Mouse (Mus musculus) intestine, embryonic 16.5 days (tissue): ENCODE measurements at regions not wholly inside any gene's neighbourhood (a gene's known extent, or its start where the extent isn't known, plus 50 kb on each side); places are given as distances from the start of the nearest gene placed in this dataset.

Source experiments
- ATAC-seq: fragments of 200-750 bp; cut with Nextera tagmentation; 2 replicates; pipeline ENCODE4 v1.8.0; 2017; ENCODE audit warnings: moderate TSS enrichment, moderate library complexity
- H3K27ac ChIP-seq: fragments of 300-500 bp; sonication (generic); 2 replicates; pipeline ENCODE4 v1.5.1; 2014; ENCODE audit warnings: mild to moderate bottlenecking, low read length
- H3K27me3 ChIP-seq: fragments of 300-500 bp; sonication (generic); replicated peaks from 2 replicates; pipeline ENCODE4 v1.6.1; 2014; ENCODE audit warnings: low read length, control low read depth, mixed read lengths; ENCODE audit not compliant: control insufficient read depth, insufficient read depth
- H3K36me3 ChIP-seq: fragments of 300-500 bp; sonication (generic); 2 replicates; pipeline ENCODE4 v1.6.1; 2014; ENCODE audit warnings: low read length, control low read depth; ENCODE audit not compliant: control insufficient read depth, insufficient read depth
- H3K4me1 ChIP-seq: fragments of 300-500 bp; sonication (generic); 2 replicates; pipeline ENCODE4 v1.6.1; 2014; ENCODE audit warnings: low read length, control low read depth, mixed read lengths; ENCODE audit not compliant: control insufficient read depth, insufficient read depth
- H3K4me2 ChIP-seq: fragments of 300-500 bp; sonication (generic); 2 replicates; pipeline ENCODE4 v1.6.1; 2014; ENCODE audit warnings: low read depth, low read length, control low read depth
- H3K4me3 ChIP-seq: fragments of 300-500 bp; sonication (generic); 2 replicates; pipeline ENCODE4 v1.5.1; 2014; ENCODE audit warnings: mild to moderate bottlenecking, low read length
- H3K9ac ChIP-seq: fragments of 300-500 bp; sonication (generic); 2 replicates; pipeline ENCODE4 v1.6.1; 2014; ENCODE audit warnings: low read depth, low read length
- H3K9me3 ChIP-seq: fragments of 300-500 bp; sonication (generic); 2 replicates; pipeline ENCODE4 v1.6.1; 2016; ENCODE audit warnings: low read length, control low read depth; ENCODE audit not compliant: control insufficient read depth
- WGBS: fragments of 180-500 bp; shearing (Covaris S2); extraction: QIAGEN DNeasy Blood & Tissue Kit; methylation state at CpG from one replicate; pipeline ENCODE4 v1.1.7; 2014; 5-methylcytosine and 5-hydroxymethylcytosine counted together

GRCm38 (mm10) chr5:148647644-148648043, 95.1 kb upstream of the Ubl3 start:
- H3K4me1 ChIP-seq: peaks cover 17% of the 10 kb centered on the region; the same call in 1 of the 2 replicates
- no peak for ATAC-seq
- no peaks in the 10 kb centered on the region for H3K27me3 ChIP-seq
- no peaks in the 10 kb centered on the region for H3K9me3 ChIP-seq
- no peaks in the 10 kb centered on the region for H3K36me3 ChIP-seq
- H3K4me2 ChIP-seq: no peak overlapping the region
- H3K4me3 ChIP-seq: no peak overlapping the region
- 48% methylated on average over 2 of the region's 2 CpGs for WGBS
- no peak overlapping the region for H3K27ac ChIP-seq
- no peak overlapping the region for H3K9ac ChIP-seq

GRCm38 (mm10) chr5:148645772-148646171, 93.2 kb upstream of the Ubl3 start:
- H3K9ac ChIP-seq: no peak overlapping the region
- H3K4me1 ChIP-seq: peaks cover 17% of the 10 kb centered on the region; the same call in 1 of the 2 replicates
- H3K27me3 ChIP-seq: no peaks in the 10 kb centered on the region
- no peaks in the 10 kb centered on the region for H3K36me3 ChIP-seq
- no peak for ATAC-seq
- no peak overlapping the region for H3K4me2 ChIP-seq
- peak overlapping the region; percentile 58 for H3K27ac ChIP-seq
- no peak overlapping the region for H3K4me3 ChIP-seq
- no peaks in the 10 kb centered on the region for H3K9me3 ChIP-seq
- 64% methylated on average over 4 of the region's 4 CpGs for WGBS

DNA sequence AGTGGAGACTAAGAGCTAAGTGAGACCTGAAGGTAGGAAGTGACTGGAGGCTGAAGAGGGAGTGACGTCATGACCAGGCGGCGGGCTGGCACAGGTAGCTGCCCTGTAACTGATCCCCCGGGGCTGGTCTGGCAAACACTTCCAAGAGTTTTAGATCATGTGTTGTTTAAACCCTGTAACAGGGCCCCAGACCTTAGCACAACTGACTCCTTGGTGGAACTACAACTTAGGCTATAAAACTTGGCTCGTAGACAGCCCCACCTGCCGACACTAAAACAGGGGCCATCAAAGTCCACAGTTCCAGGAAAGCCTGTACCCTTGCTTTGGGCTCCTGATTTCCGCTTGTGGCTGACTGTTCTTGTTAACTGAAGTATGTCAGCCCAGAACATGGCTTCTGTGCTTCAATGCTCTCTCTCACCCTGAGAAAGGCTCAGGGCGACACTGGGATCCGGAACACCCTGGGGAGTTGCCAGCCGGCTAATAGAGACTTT, 92.6 kb upstream of the Ubl3 start:
- H3K27me3 ChIP-seq: no peaks in the 10 kb centered on the region
- no peak overlapping the region for H3K4me3 ChIP-seq
- no peak overlapping the region for H3K9ac ChIP-seq
- H3K4me2 ChIP-seq: no peak overlapping the region
- H3K9me3 ChIP-seq: no peaks in the 10 kb centered on the region
- WGBS: 55% methylated on average over 10 of the region's 10 CpGs
- peaks cover 17% of the 10 kb centered on the region; the same call in 1 of the 2 replicates for H3K4me1 ChIP-seq
- ATAC-seq: peak; percentile 94
- peak overlapping the region; percentile 58 for H3K27ac ChIP-seq
- no peaks in the 10 kb centered on the region for H3K36me3 ChIP-seq

DNA sequence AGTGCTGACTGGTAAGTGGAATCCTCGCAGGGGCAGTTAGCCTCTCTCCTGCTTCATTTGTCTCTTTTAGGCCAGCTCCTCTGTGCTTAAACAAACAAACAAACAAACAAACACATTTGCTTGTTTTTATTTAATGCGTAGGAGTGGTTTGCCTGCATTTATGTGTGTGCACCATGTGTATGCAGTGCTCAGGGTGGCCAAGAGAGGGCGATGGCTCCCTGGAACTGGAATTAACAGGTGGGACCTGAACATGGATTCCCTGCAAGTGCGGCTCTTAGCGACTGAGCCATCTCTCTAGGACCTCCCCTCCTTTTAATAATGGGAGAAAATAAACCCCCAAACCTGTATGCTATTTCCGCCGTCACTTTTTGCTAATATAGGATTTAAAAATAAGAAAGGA, 91.8 kb upstream of the Ubl3 start:
- Histone ChIP-seq H3K27ac (no peak overlapping the region), H3K27me3 (no peaks in the 10 kb centered on the region), H3K4me2 (no peak overlapping the region), H3K9me3 (no peaks in the 10 kb centered on the region), H3K4me1 (peaks cover 17% of the 10 kb centered on the region; the same call in 1 of the 2 replicates), H3K9ac (no peak overlapping the region), H3K4me3 (no peak overlapping the region), H3K36me3 (no peaks in the 10 kb centered on the region)
- no peak for ATAC-seq
- 95% methylated on average over 7 of the region's 7 CpGs for WGBS

- no peaks in the 10 kb centered on the region for H3K36me3 ChIP-seq
- H3K4me1 ChIP-seq: peaks cover 10% of the 10 kb centered on the region; the same call in 1 of the 2 replicates
- no peak for ATAC-seq
- H3K9me3 ChIP-seq: no peaks in the 10 kb centered on the region
- 49% methylated on average over 15 of the region's 15 CpGs for WGBS
- H3K4me2 ChIP-seq: no peak overlapping the region
- no peak overlapping the region for H3K27ac ChIP-seq
- no peak overlapping the region for H3K9ac ChIP-seq
- H3K27me3 ChIP-seq: no peaks in the 10 kb centered on the region
- no peak overlapping the region for H3K4me3 ChIP-seq
Observed at GRCm38 (mm10) chr5:148641652-148642395, 89.2 kb upstream of the Ubl3 start.

DNA sequence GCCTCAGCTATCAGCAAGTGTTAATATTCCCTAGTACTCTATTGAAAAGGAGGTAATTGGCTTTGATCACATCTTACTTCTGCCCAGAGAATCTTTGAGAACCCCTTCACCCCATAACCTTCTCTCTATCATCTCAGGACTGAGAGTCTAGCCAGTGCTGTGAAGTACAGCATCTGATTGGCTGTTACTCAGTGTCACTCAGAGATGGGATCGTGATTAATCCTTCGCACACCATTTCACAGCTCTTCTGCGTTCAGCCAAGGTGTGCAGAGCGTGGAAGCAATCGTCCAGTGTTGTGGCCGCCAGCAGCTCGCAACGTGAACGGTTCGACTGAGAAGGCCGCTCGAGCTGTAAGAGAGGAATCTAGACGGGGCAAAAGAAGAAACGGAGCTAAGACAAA, 87.9 kb upstream of the Ubl3 start:
- Histone ChIP-seq H3K36me3 (no peaks in the 10 kb centered on the region), H3K4me1 (peaks cover 8% of the 10 kb centered on the region; the same call in 1 of the 2 replicates), H3K4me3 (no peak overlapping the region), H3K4me2 (no peak overlapping the region), H3K9ac (no peak overlapping the region), H3K27ac (no peak overlapping the region), H3K9me3 (no peaks in the 10 kb centered on the region), H3K27me3 (no peaks in the 10 kb centered on the region)
- ATAC-seq: no peak; the same call in 1 of the 2 replicates
- 45% methylated on average over 12 of the region's 14 CpGs for WGBS

DNA sequence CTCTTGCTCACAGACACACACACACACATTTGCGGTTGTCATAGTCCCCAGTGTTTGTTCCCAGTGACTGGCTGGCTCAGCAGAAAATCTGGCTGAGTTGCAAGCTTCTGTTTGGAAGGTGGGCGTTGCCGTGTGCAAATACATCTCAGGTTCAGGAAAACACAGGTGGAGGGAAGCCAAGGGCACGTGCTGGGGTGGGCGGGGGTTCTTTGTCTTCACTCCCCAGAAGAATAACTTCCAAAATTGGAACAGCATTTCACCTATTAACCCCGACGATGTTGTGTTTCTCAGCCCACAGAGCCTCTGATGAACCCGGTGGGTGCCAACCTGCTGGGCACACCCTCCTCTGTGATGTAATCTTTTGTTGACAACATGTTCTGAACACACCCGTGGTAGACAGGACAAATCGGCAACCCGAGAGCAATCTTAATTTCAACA, 82.3 kb upstream of the Ubl3 start:
- Histone ChIP-seq H3K4me2 (0 out of 2 replicates have a peak overlapping the region, but pooled peaks have one; percentile 12), H3K27me3 (no peaks in the 10 kb centered on the region)

GRCm38 (mm10) chr5:148633999-148634398, 81.4 kb upstream of the Ubl3 start:
- ATAC-seq: peak; percentile 31; the same call in 1 of the 2 replicates
- Histone ChIP-seq H3K27ac (no peak overlapping the region), H3K9ac (no peak overlapping the region)

More for the DNA sequence above, 82.3 kb upstream of the Ubl3 start:
- Histone ChIP-seq H3K9ac (no peak overlapping the region), H3K27ac (no peak overlapping the region), H3K36me3 (no peaks in the 10 kb centered on the region), H3K4me1 (peaks cover 8% of the 10 kb centered on the region), H3K4me3 (no peak overlapping the region), H3K9me3 (no peaks in the 10 kb centered on the region)
- peak; percentile 15; the same call in 1 of the 2 replicates for ATAC-seq
- WGBS: 51% methylated on average over 11 of the region's 11 CpGs

GRCm38 (mm10) chr5:148633331-148633730, 80.7 kb upstream of the Ubl3 start:
- no peak overlapping the region for H3K4me3 ChIP-seq
- H3K4me2 ChIP-seq: no peak overlapping the region
- ATAC-seq: no peak
- no peak overlapping the region for H3K27ac ChIP-seq
- H3K36me3 ChIP-seq: no peaks in the 10 kb centered on the region
- H3K9me3 ChIP-seq: no peaks in the 10 kb centered on the region
- no peak overlapping the region for H3K9ac ChIP-seq
- 86% methylated on average over 6 of the region's 6 CpGs for WGBS
- H3K27me3 ChIP-seq: no peaks in the 10 kb centered on the region
- H3K4me1 ChIP-seq: peaks cover 8% of the 10 kb centered on the region

More at GRCm38 (mm10) chr5:148633999-148634398, 81.4 kb upstream of the Ubl3 start:
- Histone ChIP-seq H3K4me2 (no peak overlapping the region), H3K36me3 (no peaks in the 10 kb centered on the region), H3K4me3 (no peak overlapping the region), H3K9me3 (no peaks in the 10 kb centered on the region), H3K27me3 (no peaks in the 10 kb centered on the region), H3K4me1 (peaks cover 8% of the 10 kb centered on the region)
- 40% methylated on average over 5 of the region's 5 CpGs for WGBS
